Mouse (Mus musculus): ENCODE results near the gene As3mt. TPM values are rescaled to one million over a fixed set of nuclear protein-coding genes. Genes with fewer than 3 reads are reported as not detected.
A peak's percentile ranks its signal among the peaks of the same experiment; 100 is the strongest.
"Not testable (repeated sequence)": the region's sequence is repeated elsewhere in the genome, so short reads cannot be mapped to it uniquely, and the experiment has no call there.

The As3mt gene
- total RNA-seq, 2 experiments from 2014 or later = 55.2 to 62.9 TPM

DNA sequence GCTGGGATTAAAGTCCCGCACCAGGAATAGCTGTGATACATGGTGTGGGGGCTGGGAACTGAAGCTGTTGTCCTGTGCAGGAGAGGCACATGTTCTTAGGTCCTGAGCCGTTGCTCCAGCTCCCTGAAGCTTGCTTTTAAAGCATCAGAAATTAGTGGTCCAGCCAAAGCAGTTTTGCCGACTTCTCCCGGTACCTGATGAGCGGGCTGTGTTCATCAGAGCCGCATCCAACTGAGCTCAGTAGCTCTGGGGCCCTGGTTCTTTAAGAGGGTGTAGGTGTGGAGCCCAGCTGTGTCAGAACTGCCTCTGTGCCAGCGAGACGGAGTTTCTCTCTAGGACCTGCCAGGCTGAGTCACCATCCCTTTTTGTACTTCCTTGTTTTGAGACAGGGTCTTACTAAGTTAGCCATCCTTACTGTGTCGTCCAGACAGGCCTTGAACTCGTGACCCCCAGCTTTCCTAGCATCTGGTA lies 8.2 kb upstream of the As3mt start:
- DNase-seq = no peak

DNA sequence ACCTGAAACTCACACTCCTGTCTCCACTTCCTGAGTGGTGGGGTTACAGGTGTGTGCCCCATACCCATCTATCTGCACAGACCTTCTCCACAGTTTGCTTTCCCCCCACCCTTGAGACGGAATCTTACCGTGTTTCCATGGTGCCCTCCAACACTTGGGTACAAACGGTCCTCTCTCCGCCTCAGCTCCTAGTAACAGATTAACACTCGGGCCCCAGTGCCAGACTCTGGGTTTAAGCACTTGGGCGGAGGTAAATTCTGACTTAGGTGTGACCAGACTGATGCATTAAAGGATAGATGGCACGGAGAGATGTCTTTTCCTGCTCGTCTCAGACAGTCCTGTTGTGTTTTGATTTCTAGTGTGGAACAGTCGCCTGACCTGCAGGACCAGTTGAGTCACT lies 6.1 kb upstream of the As3mt start:
- no peak for DNase-seq

DNA sequence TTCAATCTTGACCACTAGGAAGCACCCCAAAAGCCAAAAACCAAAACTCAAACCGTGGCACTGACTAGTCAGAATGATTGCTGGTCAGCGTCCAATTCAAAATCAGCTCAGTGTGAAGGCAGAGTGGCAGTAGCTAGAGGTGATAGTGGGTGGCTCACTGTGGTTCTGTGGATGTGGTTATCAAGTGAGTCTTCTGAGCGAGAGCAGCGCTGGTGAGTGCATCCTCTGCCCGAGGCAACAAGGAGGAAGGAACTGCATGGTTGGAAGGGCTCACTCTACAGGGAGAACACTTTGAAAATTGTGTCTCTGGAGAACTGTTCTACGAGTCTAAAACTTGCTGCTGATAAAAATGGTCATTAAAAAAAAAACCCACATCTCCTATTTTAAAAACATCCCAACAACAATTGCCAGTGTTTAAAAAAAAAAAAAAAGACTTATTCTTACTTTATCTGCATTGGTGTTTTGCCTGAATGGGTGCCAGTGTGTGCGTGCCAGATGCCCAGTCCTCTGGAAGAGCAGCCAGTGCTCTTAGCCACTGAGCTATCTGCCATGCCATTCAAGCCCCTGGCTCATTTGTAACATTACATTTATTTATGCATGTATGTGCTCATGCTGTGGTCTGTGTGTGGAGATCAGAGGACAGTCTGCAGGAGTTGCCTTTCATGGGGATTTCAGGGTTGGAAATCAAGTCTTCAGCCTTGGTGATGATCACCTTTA lies 1.3 kb upstream of the As3mt start:
- DNase-seq = no peak

DNA sequence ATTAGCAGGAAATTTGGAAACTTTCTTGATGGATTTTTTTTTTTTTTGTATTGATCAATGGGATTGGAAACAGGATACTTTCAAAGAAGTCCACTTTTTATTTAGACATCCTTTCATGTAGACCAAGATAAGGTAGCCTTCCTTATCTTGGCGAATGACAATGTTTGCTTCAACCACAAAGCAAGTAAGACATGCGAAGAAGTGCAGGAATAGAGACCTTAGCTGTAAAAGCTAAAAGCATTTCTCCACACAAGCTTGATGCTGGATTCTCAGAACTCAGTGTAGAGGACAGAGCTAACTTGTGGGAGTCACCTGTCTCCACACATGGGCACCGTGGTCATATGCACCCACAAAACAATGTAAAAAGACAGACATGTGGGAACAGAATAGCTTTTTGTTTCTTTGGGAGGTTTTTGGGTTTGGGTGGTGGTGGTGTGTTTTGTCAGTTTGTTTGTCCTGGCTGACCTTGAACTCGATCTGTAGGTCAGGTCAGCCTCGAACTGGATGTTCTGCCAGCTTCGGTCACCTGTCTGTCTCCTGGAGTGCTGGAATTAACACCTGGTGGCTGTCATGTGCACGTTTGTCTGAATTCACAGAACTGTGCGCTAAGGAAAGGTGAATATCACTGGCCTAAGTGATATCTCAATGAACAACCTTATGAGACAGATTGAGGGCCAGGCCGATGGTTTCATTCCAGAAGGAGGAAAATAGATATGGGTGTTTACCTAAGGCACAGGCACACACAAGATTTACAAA lies 540 bp upstream of the As3mt start:
- no peak for DNase-seq

GRCm38 (mm10) chr19:46710614-46711013 lies 3.4 kb downstream of the As3mt start:
- DNase-seq = no peak

GRCm38 (mm10) chr19:46714234-46714633 lies 7.0 kb downstream of the As3mt start:
- no peak for DNase-seq

DNA sequence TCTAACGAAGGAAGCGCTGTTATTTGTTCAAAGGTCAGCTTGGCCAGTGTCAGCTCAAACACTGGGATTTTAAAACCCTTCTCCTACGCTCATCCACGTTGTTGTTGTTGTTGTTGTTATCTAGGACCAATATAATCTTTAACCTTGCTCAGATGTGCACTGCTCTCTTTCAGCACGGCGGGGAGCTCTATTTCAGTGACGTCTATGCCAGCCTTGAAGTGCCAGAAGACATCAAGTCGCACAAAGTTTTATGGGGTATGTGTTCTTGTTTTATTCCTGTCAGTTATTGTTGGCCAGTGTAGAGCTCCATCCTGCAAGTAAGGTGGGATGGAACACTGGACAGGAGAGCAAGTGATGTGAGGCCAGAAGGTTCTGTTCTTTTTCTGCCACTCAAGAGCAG lies 7.8 kb downstream of the As3mt start:
- DNase-seq = peak; percentile 49

- no peak for DNase-seq
Observed at GRCm38 (mm10) chr19:46718150-46718549, 10.9 kb downstream of the As3mt start.

GRCm38 (mm10) chr19:46724411-46724810 lies 17.2 kb downstream of the As3mt start:
- no peak for DNase-seq

DNA sequence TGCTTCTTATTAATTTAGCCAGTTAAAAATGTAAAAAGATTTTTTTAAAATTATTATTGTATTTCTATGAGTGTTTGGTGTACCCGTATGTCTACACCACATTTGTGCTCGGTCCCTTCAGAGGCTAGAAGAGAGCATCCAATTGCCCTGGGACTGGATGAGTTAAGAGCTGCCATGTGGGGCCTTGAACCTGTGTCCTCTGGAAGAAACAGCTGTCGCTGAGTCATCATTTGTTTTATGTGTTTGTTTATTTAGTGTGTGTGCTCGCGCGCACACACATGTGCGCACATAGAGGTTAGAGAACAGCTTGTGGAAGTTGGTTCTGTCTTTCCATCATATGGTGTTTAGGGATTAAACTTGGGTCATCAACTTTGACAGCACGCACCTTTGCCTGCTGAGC lies 18.9 kb downstream of the As3mt start:
- DNase-seq = no peak

DNA sequence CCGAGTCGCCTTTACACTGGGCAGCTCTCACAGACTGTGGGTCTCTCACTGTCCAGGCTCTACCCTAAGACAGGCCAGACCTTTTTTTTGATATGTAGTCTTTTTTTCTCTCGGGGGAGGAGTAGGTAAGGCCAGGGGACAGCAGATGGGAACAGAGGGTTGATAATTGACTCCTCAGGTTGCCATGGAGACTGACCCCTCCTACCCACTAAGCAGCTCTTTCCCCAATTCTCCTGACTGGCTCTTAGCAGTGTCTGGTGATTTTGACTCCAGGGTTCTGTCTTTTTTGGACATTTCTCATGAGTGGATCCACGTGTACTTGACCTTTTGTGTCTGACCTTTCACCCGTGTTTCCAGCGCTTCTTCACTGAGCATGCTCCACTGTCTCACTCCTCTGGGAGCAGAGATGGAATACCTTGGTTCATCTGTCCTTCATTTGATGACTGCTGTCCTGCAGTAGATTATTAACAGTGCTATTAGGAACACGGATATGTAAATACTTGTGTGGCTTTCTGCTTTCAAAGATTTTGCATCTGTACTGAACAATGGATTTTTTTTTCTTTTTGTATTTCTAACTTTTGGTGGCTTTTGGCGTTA lies 20.0 kb downstream of the As3mt start:
- DNase-seq = peak; percentile 35

DNA sequence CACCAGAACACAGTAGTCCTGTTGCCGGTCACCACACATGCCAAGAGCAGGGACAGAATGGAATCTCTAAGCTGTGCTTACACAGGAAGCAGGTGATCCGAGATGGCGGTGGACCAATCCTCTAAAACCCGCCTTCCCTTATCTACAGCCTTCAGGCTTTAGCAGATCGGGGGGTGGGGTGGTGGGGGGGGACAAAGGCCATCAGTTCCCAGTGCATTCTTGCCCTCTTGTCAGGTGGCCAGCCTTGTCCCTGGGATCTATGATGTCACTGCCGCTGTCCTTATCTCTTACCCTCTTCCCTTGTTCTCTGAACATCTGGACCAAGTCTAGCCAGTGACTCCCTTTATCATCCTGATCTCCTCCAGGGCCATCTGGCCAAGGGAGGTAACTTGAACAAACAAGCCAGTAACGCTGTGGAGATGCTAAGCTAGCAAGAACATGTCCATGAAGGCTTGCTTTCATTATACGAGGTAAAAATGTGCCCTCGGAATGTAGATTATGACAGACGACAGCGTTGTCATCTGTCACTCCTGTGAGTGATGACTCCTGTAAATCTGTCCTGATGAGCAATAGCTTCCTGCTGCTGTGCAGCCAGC lies 20.8 kb downstream of the As3mt start:
- DNase-seq = peak; percentile 30

- DNase-seq = no peak
Observed at GRCm38 (mm10) chr19:46728909-46729308, 21.7 kb downstream of the As3mt start.

DNA sequence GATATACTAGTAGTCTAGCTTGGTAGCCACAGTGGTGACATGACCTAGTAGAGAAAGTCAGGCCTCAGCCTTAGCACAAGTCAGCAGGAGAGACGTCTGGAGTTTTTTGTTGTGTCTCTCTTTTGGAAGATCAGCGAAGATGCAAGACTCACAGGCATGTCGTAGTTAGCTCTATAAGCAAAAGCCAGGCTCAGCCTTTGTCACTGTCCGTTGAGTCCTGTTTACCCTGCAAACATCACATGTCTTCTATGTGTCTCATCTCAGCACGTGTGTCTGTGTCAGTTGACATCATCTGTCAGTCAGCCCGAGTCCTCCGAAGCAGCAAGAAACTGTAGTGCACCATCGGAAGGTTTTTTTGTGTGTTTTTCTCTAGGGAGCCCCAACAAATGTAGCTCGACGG lies 24.1 kb downstream of the As3mt start:
- no peak for DNase-seq

GRCm38 (mm10) chr19:46732673-46733072 lies 25.4 kb downstream of the As3mt start:
- DNase-seq = not testable (repeated sequence)

DNA sequence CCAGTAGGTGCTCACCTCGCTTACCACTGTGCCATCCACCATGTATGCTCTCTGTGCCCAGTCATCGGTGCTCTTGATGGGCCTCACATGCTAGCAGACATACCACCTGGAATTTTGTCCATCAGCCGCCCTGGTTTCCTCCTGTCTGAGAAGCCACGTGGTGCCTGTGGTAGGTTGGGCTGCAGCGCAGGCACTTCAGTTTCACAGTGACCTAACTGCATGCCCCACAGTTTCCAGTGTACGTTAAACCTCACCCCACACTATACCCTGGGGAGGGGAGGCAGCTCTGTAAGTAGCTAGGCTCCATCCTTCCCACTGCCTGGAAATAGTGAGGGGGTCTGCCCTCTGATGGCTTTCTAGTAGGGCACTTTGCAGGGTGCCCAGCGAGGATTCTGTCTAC lies 26.4 kb downstream of the As3mt start:
- DNase-seq = no peak

GRCm38 (mm10) chr19:46735241-46735640 lies 28.0 kb downstream of the As3mt start:
- DNase-seq = no peak

DNA sequence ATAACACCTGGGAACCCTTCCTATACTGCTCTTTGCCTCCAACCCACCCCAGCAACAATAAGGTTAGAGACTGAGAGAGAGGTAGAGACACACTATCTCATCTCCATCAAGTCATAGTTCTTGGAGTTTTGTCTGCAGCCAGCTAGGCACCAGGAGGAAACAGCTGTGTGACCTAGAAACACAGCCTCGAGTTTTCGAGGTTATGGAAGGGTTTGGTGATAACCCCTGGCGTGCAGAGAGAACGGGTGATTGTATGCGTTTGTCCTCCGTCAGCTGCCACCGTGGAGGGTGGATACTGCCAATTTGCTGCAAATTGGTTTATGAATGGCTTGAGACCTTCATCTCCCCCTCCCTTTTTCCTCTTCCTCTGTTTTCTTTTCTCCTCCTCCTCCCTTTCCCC lies 29.8 kb downstream of the As3mt start:
- DNase-seq = no peak

- peak; percentile 79 for DNase-seq
Observed at GRCm38 (mm10) chr19:46740341-46741008, 33.2 kb downstream of the As3mt start.

DNA sequence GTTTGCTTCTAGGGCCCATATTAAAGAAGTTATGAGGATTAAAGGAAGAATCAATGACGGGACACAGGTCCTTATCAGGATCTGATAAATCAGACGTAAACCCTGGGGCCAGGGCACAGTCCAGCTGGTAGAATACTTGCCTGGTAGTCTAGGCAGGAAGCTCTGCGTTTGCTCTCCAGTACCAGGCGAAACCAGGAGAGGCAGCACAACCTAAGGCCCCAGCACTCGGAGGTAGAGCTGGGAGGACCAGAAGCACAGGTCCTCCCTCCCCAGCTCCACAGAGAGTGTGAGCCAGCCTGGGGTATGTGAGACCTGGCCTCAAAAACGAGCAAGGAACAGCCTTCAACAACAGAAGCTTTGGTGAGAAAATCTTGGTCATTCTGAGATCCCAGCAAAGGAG lies 34.3 kb downstream of the As3mt start:
- no peak for DNase-seq

DNA sequence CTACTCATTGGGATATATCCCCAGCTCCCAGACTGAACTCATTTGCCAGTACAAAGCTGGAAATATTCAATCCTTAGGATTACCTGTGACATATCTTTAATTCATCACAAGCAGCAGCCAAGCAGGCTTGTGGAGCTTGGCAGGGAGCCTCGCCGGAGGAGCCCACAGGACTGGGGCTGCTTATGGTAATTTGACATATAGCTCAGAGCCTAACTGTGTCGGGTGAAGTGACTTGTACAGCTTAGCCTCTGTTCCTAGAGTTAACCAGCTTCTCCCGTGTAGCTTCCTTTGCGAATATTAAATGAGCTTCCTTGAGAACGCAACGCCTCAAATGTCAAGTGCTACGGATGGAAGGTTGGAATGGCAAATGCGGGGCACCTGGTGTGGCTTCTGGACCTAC lies 37.4 kb downstream of the As3mt start:
- no peak for DNase-seq

- no peak for DNase-seq
Observed at GRCm38 (mm10) chr19:46747799-46748198, 40.5 kb downstream of the As3mt start.
